Mouse (Mus musculus) limb, embryonic 11.5 days (tissue): ENCODE data around the gene Rnd2. TPM values are rescaled to one million over a fixed set of nuclear protein-coding genes. Genes with fewer than 3 reads are reported as not detected.

Experiments used
- ATAC-seq: fragments of 200-750 bp; cut with Nextera tagmentation; 2 replicates; pipeline ENCODE4 v1.8.0; 2017; ENCODE audit warnings: low read depth; ENCODE audit not compliant: insufficient number of reproducible peaks, low FRiP score, low TSS enrichment
- DNase-seq: peaks from one replicate; pipeline ENCODE4 v3.0.0-alpha.2; 2015; ENCODE audit warnings: low spot score
- H3K27ac ChIP-seq: fragments of 300-500 bp; sonication (generic); replicated peaks from 2 replicates; pipeline ENCODE4 v1.5.1; 2014; ENCODE audit warnings: low read depth, mild to moderate bottlenecking, low read length
- H3K27me3 ChIP-seq: fragments of 300-500 bp; sonication (generic); 2 replicates; pipeline ENCODE4 v1.6.1; 2014; ENCODE audit warnings: mild to moderate bottlenecking, low read length, mixed read lengths; ENCODE audit not compliant: control insufficient read depth, insufficient read depth
- H3K36me3 ChIP-seq: fragments of 300-500 bp; sonication (generic); 2 replicates; pipeline ENCODE4 v1.6.1; 2014; ENCODE audit warnings: mild to moderate bottlenecking, low read length, moderate library complexity, mixed read lengths; ENCODE audit not compliant: control insufficient read depth, insufficient read depth
- H3K4me1 ChIP-seq: fragments of 300-500 bp; sonication (generic); 2 replicates; pipeline ENCODE4 v1.6.1; 2014; ENCODE audit warnings: low read length, mixed read lengths; ENCODE audit not compliant: control insufficient read depth, insufficient read depth
- H3K4me2 ChIP-seq: fragments of 300-500 bp; sonication (generic); 2 replicates; pipeline ENCODE4 v1.6.1; 2014; ENCODE audit warnings: low read depth, mild to moderate bottlenecking, moderate library complexity; ENCODE audit not compliant: severe bottlenecking
- H3K4me3 ChIP-seq: fragments of 300-500 bp; sonication (generic); 2 replicates; pipeline ENCODE4 v1.5.1; 2014; ENCODE audit warnings: low read depth, low read length
- H3K9ac ChIP-seq: fragments of 300-500 bp; sonication (generic); 2 replicates; pipeline ENCODE4 v1.6.1; 2014; ENCODE audit warnings: mild to moderate bottlenecking, low read length
- H3K9me3 ChIP-seq: fragments of 300-500 bp; sonication (generic); 2 replicates; pipeline ENCODE4 v1.6.1; 2016; ENCODE audit warnings: low read length; ENCODE audit not compliant: control insufficient read depth
- WGBS: fragments of 180-500 bp; shearing (Covaris S2); extraction: QIAGEN DNeasy Blood & Tissue Kit; methylation state at CpG from one replicate; pipeline ENCODE4 v1.1.7; 2014; 5-methylcytosine and 5-hydroxymethylcytosine counted together
- polyA plus RNA-seq: library from polyadenylated mRNA; unstranded; fragments of >200 nt; fragmentation: Nextera tagmentation; extraction: Ambion mirVana; gene quantifications from 2 replicates; pipeline ENCODE4 v1.2.1, GENCODE M21; 2014

The Rnd2 gene
- polyA plus RNA-seq, 1 experiment from 2014 or later = 4.8 TPM

DNA sequence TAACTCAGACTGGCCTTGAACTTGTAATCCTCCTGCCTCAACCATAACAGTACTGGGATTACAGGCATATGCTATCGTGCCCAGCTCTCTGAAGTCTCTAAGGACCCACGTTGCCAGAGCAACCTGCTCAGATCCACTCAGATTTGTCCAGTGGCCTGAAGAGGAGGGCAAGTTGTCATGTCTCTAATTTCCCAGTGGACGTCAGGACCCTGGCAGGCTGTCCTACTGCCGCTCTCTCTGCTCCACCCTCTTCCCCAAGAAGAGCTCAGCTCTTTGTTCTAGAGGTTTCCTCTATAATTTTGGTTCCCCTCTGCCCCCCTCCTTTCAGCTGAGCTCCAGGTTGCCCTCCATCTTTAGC, 12.4 kb downstream of the Rnd2 start:
- no peaks in the 10 kb centered on the region for H3K9me3 ChIP-seq
- ATAC-seq (no peak), DNase-seq (no peak)
- no peak overlapping the region for H3K4me3 ChIP-seq
- no peaks in the 10 kb centered on the region; the same call in 1 of the 2 replicates for H3K4me1 ChIP-seq
- no peak overlapping the region for H3K4me2 ChIP-seq
- no peaks in the 10 kb centered on the region for H3K27me3 ChIP-seq
- H3K9ac ChIP-seq = no peak overlapping the region
- 54% methylated on average over 4 of the region's 4 CpGs for WGBS
- H3K27ac ChIP-seq = no peak overlapping the region
- H3K36me3 ChIP-seq = no peaks in the 10 kb centered on the region

DNA sequence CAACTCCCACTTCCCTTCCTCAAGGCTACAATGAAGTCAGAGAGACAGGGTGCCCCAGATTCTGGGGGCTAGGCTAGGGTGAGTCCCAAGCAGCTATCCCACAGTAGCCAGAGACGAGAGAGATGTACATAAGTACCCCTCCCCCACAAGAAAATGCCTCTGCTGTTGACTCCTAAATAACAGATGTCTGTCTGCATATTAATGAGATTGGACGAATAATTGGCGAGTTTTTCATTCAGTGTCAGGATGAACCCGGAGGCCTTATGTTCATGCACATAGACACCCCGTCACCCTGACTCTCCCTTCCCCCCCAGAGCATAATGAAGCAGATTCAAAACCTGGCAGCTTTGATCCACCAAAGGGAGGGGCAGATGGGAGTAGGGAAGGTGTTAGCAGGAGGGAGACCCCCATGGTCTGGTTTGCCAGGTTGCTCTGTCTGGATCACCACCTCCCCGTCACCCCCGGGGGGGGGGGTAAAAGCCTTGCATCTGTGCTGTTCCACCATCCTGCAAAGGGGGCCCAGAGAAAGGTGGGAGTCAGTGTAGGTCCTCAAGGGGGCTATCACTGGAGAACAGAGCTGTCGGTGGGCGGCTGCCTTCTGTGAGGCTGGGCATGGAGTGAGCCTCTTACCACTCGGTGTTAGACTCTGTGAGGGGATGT, 12.9 kb downstream of the Rnd2 start:
- ATAC-seq = no peak
- H3K4me3 ChIP-seq = no peak overlapping the region
- WGBS = 61% methylated on average over 10 of the region's 10 CpGs

DNA sequence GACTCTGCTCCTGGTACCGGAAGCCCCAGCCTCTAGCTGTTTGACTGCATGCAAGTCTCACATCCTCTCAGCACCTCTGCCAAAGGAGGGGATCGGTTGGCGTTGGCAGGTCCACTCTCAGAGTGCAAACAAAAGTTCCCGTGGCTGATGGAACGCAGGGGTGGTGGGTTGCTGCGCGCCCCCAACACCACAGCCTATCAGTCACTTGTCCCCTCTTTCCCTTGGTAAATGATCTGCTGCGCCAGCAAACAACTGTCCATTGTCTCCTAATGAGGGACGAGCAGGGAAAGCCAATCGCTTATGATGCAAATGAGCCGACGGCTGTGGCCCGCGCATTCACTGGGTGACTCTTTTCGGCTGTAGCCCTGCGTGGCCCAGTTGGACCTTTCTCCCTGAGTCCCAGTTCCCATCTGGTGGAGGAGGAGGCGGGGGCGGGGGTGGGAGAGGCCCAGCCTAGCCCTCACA, 14.4 kb downstream of the Rnd2 start:
- Histone ChIP-seq H3K36me3 (no peaks in the 10 kb centered on the region), H3K27ac (0 out of 2 replicates have a peak overlapping the region, but pooled peaks have one; percentile 0), H3K4me3 (no peak overlapping the region), H3K9me3 (no peaks in the 10 kb centered on the region), H3K4me1 (no peaks in the 10 kb centered on the region; the same call in 1 of the 2 replicates), H3K27me3 (no peaks in the 10 kb centered on the region), H3K4me2 (no peak overlapping the region; the same call in 1 of the 2 replicates), H3K9ac (no peak overlapping the region; the same call in 1 of the 2 replicates)
- WGBS = 12% methylated on average over 17 of the region's 18 CpGs
- ATAC-seq = no peak
- DNase-seq = no peak

More for the DNA sequence above, 12.9 kb downstream of the Rnd2 start:
- Histone ChIP-seq H3K36me3 (no peaks in the 10 kb centered on the region), H3K4me1 (no peaks in the 10 kb centered on the region; the same call in 1 of the 2 replicates), H3K9ac (no peak overlapping the region), H3K9me3 (no peaks in the 10 kb centered on the region), H3K4me2 (no peak overlapping the region), H3K27ac (no peak overlapping the region), H3K27me3 (no peaks in the 10 kb centered on the region)
- DNase-seq = no peak

- WGBS = 30% methylated on average over 6 of the region's 6 CpGs
- no peak for ATAC-seq
- no peaks in the 10 kb centered on the region for H3K9me3 ChIP-seq
- DNase-seq = no peak
- no peaks in the 10 kb centered on the region for H3K36me3 ChIP-seq
- H3K27me3 ChIP-seq = no peaks in the 10 kb centered on the region
- H3K4me2 ChIP-seq = no peak overlapping the region
- H3K4me3 ChIP-seq = no peak overlapping the region
- H3K4me1 ChIP-seq = no peaks in the 10 kb centered on the region; the same call in 1 of the 2 replicates
- no peak overlapping the region for H3K9ac ChIP-seq
- H3K27ac ChIP-seq = no peak overlapping the region
Measured at GRCm38 (mm10) chr11:101480912-101481311, 16.1 kb downstream of the Rnd2 start.

- Histone ChIP-seq H3K4me1 (no peaks in the 10 kb centered on the region; the same call in 1 of the 2 replicates), H3K4me3 (no peak overlapping the region), H3K27ac (no peak overlapping the region), H3K9ac (no peak overlapping the region), H3K4me2 (no peak overlapping the region), H3K36me3 (no peaks in the 10 kb centered on the region), H3K27me3 (no peaks in the 10 kb centered on the region), H3K9me3 (no peaks in the 10 kb centered on the region)
- 41% methylated on average over 3 of the region's 3 CpGs for WGBS
- ATAC-seq (no peak), DNase-seq (no peak)
Measured at GRCm38 (mm10) chr11:101483804-101484203, 19.0 kb downstream of the Rnd2 start.

GRCm38 (mm10) chr11:101484245-101484644, 19.4 kb downstream of the Rnd2 start:
- no peaks in the 10 kb centered on the region for H3K36me3 ChIP-seq
- H3K27me3 ChIP-seq = no peaks in the 10 kb centered on the region
- H3K27ac ChIP-seq = no peak overlapping the region
- no peak overlapping the region for H3K4me2 ChIP-seq
- no peak for ATAC-seq
- H3K4me1 ChIP-seq = no peaks in the 10 kb centered on the region; the same call in 1 of the 2 replicates
- no peaks in the 10 kb centered on the region for H3K9me3 ChIP-seq
- no peak for DNase-seq
- no peak overlapping the region for H3K9ac ChIP-seq
- H3K4me3 ChIP-seq = no peak overlapping the region
- 89% methylated on average over 6 of the region's 6 CpGs for WGBS

DNA sequence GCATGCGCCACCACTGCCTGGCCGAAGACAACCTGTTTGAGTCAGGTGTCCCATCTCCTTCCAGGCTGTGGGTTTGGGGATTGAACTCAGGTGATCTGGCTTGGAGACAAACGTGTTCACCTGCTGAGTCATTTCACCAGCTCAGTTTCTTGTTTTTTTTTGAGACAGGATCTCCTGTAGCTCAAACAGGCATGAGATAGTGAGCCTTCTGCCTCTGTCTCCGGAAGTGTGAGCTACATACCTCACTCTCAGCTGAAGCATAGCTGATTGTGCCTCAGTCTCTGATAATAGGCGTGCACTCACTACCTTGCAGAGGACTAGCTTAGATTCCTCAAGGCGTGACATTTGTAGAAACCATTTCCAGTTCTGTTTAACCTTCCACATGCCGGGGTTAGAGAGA, 20.0 kb downstream of the Rnd2 start:
- no peak for ATAC-seq
- H3K9me3 ChIP-seq = no peaks in the 10 kb centered on the region
- H3K9ac ChIP-seq = no peak overlapping the region
- H3K4me2 ChIP-seq = no peak overlapping the region
- no peak overlapping the region for H3K4me3 ChIP-seq
- H3K27ac ChIP-seq = no peak overlapping the region
- DNase-seq = no peak
- no peaks in the 10 kb centered on the region for H3K27me3 ChIP-seq
- no peaks in the 10 kb centered on the region for H3K4me1 ChIP-seq
- H3K36me3 ChIP-seq = no peaks in the 10 kb centered on the region
- 87% methylated on average over 7 of the region's 7 CpGs for WGBS

DNA sequence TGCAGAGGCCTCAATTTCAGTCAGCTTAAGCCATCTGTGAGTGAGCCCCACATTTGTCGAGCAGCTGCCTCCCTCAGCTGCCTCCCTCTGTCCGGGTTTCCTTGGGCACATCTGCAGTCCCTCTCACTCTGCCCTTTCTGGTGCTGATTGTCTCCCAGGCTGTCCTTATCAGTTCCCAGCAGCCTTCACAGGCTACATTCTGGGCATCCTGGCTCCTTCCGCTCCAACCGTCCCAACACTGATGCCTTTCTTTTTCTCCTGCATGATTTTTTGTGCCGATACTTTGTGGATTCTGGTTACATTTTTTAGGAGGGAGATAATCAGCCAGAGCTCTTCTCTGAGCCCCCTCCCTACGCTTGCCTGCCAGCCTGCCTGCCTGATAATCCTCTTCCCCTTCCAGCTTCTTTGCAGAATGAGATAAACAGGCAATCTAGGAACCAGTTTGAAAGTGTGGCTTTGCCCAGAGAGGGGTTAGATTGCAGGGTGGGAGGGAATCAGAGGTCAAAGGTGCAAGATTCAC, 20.8 kb downstream of the Rnd2 start:
- H3K4me2 ChIP-seq = no peak overlapping the region
- no peaks in the 10 kb centered on the region for H3K4me1 ChIP-seq
- H3K36me3 ChIP-seq = no peaks in the 10 kb centered on the region
- no peak overlapping the region; the same call in 1 of the 2 replicates for H3K9ac ChIP-seq
- no peaks in the 10 kb centered on the region for H3K9me3 ChIP-seq
- DNase-seq (no peak), ATAC-seq (no peak)
- no peaks in the 10 kb centered on the region for H3K27me3 ChIP-seq
- no peak overlapping the region for H3K4me3 ChIP-seq
- 39% methylated on average over 6 of the region's 6 CpGs for WGBS
- no peak overlapping the region for H3K27ac ChIP-seq
